ENCODE assay signal across 9 mouse cellular contexts in the genomic region with DNA sequence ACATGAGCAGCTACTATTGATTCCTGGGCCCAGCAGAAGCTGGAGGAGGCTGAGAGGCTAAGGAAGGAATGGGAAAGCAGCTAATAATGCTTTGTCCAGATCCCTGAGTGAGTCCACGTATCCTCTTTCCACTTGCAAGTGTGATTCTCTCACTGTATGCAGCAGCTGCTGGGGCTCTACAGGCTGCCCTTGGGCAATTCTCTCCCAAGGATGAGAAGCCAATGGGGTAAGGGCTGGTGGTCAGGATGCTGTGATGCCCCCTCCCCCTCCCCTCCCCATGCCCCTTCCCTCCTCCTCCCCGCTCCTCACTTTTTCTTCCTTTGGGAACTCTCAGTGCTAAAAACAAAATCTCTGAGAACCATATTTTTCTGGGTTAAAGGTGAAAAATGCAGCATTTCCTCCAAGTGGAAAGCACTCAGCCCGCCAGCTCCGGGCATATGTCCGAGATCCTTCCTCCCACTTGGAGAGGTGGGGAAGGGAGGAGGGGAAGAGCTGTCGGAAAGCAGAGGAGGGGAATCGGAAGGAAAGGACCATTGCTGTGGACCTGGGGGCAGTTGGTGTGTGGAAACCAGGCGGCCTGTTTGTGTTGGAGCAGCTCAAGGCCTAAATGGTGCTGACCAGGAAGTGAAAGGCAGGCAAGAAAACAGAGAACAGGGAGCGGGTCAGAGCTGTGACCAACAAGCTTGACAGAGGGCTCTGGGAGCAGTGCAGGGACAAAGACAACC.
DNase-seq lines count a peak whose midpoint lies in the region; ATAC-seq lines count a peak whose summit lies in the region.
"Had no signal": no experiment of that assay in that cellular context is flagged by ENCODE, and none has a peak within 500 bp of the region (broad histone marks: within the 10 kb centered on the region; RNA-seq: fewer than 3 reads in every experiment).

No protein-coding gene starts in this region.

- H3K27ac ChIP-seq in heart, embryonic 14.5 days (replicated peaks in 1 of 2; ENCODE audit: control insufficient read depth in 1 of 2, insufficient read depth in 1 of 2, low read depth in 2 of 2, low read length in 2 of 2): peak overlapping the region; percentile 35 to 79
- peak overlapping the region; percentile 78 for H3K27ac ChIP-seq in stomach, embryonic 15.5 days

- peak; percentile 55 for ATAC-seq in heart, embryonic 14.5 days (ENCODE audit: insufficient number of reproducible peaks, insufficient read depth, low FRiP score, low read depth)
- no peak for ATAC-seq in stomach, embryonic 15.5 days (ENCODE audit: insufficient read depth, low FRiP score, low read depth)

- no peaks in the 10 kb centered on the region for H3K27me3 ChIP-seq in heart, embryonic 14.5 days (ENCODE audit: control insufficient read depth, insufficient read depth, low read length)
- no peaks in the 10 kb centered on the region for H3K27me3 ChIP-seq in stomach, embryonic 15.5 days (replicated peaks)

- no peaks in the 10 kb centered on the region for H3K9me3 ChIP-seq in heart, embryonic 14.5 days (ENCODE audit: control insufficient read depth, low read length)
- no peaks in the 10 kb centered on the region for H3K9me3 ChIP-seq in stomach, embryonic 15.5 days

- 52% methylated on average over 8 of the region's 9 CpGs for WGBS in heart, embryonic 14.5 days
- 36% methylated on average over 9 of the region's 9 CpGs for WGBS in stomach, embryonic 15.5 days

- no peak overlapping the region for H3K4me2 ChIP-seq in heart, embryonic 14.5 days (ENCODE audit: low read length)
- no peak overlapping the region for H3K4me2 ChIP-seq in stomach, embryonic 15.5 days

- DNase-seq in spleen, postnatal 36 days (ENCODE audit: low spot score in 2 of 2): peak; percentile 8 to 22
- no peak for DNase-seq in spleen, postnatal 14 days (ENCODE audit: low spot score in 2 of 2)
- peak; percentile 79 for DNase-seq in kidney, postnatal 14 days
- no peak for DNase-seq in right cerebral cortex, postnatal 4 days
- DNase-seq in B cell, adult 2 months: no peak
- DNase-seq in thymus, postnatal 14 days: no peak

- no peak overlapping the region for H3K9ac ChIP-seq in heart, embryonic 14.5 days (ENCODE audit: low read length)
- H3K9ac ChIP-seq in stomach, embryonic 15.5 days: no peak overlapping the region

- peaks cover 8% of the 10 kb centered on the region; the same call in 1 of the 2 replicates for H3K36me3 ChIP-seq in heart, embryonic 14.5 days (ENCODE audit: control insufficient read depth, insufficient read depth, low read length)
- no peaks in the 10 kb centered on the region for H3K36me3 ChIP-seq in stomach, embryonic 15.5 days

- H3K4me1 ChIP-seq in heart, embryonic 14.5 days (ENCODE audit: control insufficient read depth in 2 of 2, insufficient read depth in 2 of 2, low read length in 2 of 2): peaks cover 46 to 67% of the 10 kb centered on the region in 2 experiments
- peaks cover 31% of the 10 kb centered on the region for H3K4me1 ChIP-seq in stomach, embryonic 15.5 days

- no peak overlapping the region for H3K4me3 ChIP-seq in heart, embryonic 14.5 days (ENCODE audit: control insufficient read depth in 1 of 2, insufficient read depth in 1 of 2, low read depth in 1 of 2, low read length in 2 of 2)
- no peak overlapping the region for H3K4me3 ChIP-seq in stomach, embryonic 15.5 days (replicated peaks)
- H3K4me3 ChIP-seq: erythroblast, embryonic 14.5 days had no signal

Comparison
In these comparisons a context has a peak if more than half of its experiments do, and no peak if none do; other contexts are left out.
1. DNase-seq: peak in spleen, postnatal 36 days (2 of 2) and kidney, postnatal 14 days (single experiment); none in spleen, postnatal 14 days (0 of 2), right cerebral cortex, postnatal 4 days (single experiment), B cell, adult 2 months (0 of 2) and thymus, postnatal 14 days (single experiment).